Mouse (Mus musculus) adrenal gland, adult (tissue): ENCODE results near the gene Vmn2r74.

Source experiments
- DNase-seq, 2 experiments: peaks; one replicate each; pipeline ENCODE4 v3.0.0; 2022 to 2023; ENCODE audit warnings: low spot score in 1 of 2; ENCODE audit not compliant: inconsistent age in 2 of 2

The Vmn2r74 gene

DNA sequence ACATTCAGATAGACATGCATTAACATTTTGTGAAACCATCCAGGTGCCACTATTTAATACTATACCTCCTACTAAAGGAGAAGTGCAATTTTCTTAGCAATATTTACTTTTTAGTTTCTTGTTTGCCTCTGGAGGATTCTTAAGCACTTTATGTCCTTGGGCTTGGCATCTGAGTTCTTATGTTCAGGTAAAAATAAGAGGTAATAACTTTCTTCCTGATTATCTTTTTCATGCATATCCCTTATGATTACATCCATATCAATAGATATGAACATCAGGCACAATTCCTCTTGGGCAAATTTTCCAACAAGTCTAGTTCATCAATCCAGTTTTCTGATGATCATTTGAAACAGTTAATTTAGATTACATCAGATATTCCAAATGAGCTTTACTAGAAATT, at the start of gene Vmn2r74:
Gene Vmn2r74, minus strand, starts transcription at position 101 of the 400 bp plus-strand sequence.
- DNase-seq = no peak

DNA sequence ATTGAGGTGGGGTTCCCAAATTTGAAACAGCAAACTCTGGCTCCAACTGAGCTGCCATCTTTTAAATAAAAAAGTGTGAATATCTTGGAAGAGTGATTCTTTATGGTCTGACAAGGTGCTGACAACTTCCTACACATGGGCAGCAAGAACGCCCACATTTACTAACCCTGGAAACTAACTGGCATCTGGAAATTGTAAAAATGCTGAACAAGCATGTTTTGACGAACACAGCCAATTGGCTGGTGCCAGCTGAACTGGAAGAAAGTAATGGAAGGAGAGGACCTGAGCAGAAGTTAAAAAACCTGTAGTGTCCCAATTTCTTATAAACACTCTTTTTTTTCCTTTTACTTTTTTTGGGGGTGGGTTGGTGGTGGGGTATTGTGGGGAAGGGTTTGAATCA, 46.1 kb upstream of the Vmn2r74 start:
- DNase-seq = no peak
